Mouse (Mus musculus): ENCODE data around the gene Diexf. TPM values are rescaled to one million over a fixed set of nuclear protein-coding genes. Genes with fewer than 3 reads are reported as not detected.

Diexf gene
- polyA plus RNA-seq, 1 experiment from 2014 or later: 9.2 TPM

GRCm38 (mm10) chr1:193156316-193157110 is 26.4 kb upstream of the Diexf start:
- H3K27ac ChIP-seq: peak overlapping the region; percentile 32
- H3K4me2 ChIP-seq: no peak overlapping the region
- peaks cover 41% of the 10 kb centered on the region for H3K27me3 ChIP-seq
- no peak overlapping the region for H3K4me3 ChIP-seq (replicated peaks)
- 73% methylated on average over 15 of the region's 15 CpGs for WGBS
- no peaks in the 10 kb centered on the region for H3K36me3 ChIP-seq
- no peak overlapping the region for H3K9ac ChIP-seq
- ATAC-seq (replicated peaks; ENCODE audit: low FRiP score): no peak
- H3K9me3 ChIP-seq (replicated peaks): no peaks in the 10 kb centered on the region
- H3K4me1 ChIP-seq: peaks cover 33% of the 10 kb centered on the region

GRCm38 (mm10) chr1:193153561-193153960 is 23.5 kb upstream of the Diexf start:
- Histone ChIP-seq H3K4me1 (peaks cover 18% of the 10 kb centered on the region), H3K9ac (peak overlapping the region; percentile 53), H3K27me3 (peaks cover 51% of the 10 kb centered on the region), H3K27ac (peak overlapping the region; percentile 52), H3K4me3 (replicated peaks) (peak overlapping the region; percentile 52), H3K9me3 (replicated peaks) (no peaks in the 10 kb centered on the region), H3K4me2 (peak overlapping the region; percentile 70), H3K36me3 (no peaks in the 10 kb centered on the region)
- WGBS: 23% methylated on average over 16 of the region's 16 CpGs
- ATAC-seq (replicated peaks; ENCODE audit: low FRiP score): 0 out of 2 replicates have a peak, but pooled peaks have one; percentile 17

- no peaks in the 10 kb centered on the region for H3K9me3 ChIP-seq (replicated peaks)
- H3K4me2 ChIP-seq: peak within 1 kb of the TSS; percentile 70
- peaks cover 18% of the 10 kb centered on the region for H3K4me1 ChIP-seq
- H3K9ac ChIP-seq: peak within 1 kb of the TSS; percentile 53
- H3K27me3 ChIP-seq: peaks cover 51% of the 10 kb centered on the region
- ATAC-seq (replicated peaks; ENCODE audit: low FRiP score): peak; percentile 99
- peak within 1 kb of the TSS; percentile 52 for H3K4me3 ChIP-seq (replicated peaks)
- peak within 1 kb of the TSS; percentile 52 for H3K27ac ChIP-seq
- no peaks in the 10 kb centered on the region for H3K36me3 ChIP-seq
- WGBS: 1% methylated on average over 30 of the region's 30 CpGs
These were observed 22.8 kb upstream of the Diexf start, which contains the start of gene Irf6 for GRCm38 (mm10) chr1:193152872-193153271. Gene Irf6 (plus strand): TSS chr1:193153111.

GRCm38 (mm10) chr1:193151134-193151533 is 21.1 kb upstream of the Diexf start:
- WGBS: 47% methylated on average over 7 of the region's 7 CpGs

GRCm38 (mm10) chr1:193149231-193149630 is 19.2 kb upstream of the Diexf start:
- Histone ChIP-seq H3K27me3 (peaks cover 37% of the 10 kb centered on the region), H3K36me3 (no peaks in the 10 kb centered on the region), H3K4me2 (no peak overlapping the region), H3K27ac (no peak overlapping the region), H3K9ac (no peak overlapping the region), H3K4me1 (peaks cover 15% of the 10 kb centered on the region), H3K4me3 (replicated peaks) (no peak overlapping the region), H3K9me3 (replicated peaks) (no peaks in the 10 kb centered on the region)
- ATAC-seq (replicated peaks; ENCODE audit: low FRiP score): no peak
- WGBS: 62% methylated on average over 3 of the region's 3 CpGs

More at GRCm38 (mm10) chr1:193151134-193151533, 21.1 kb upstream of the Diexf start:
- Histone ChIP-seq H3K4me3 (replicated peaks) (no peak overlapping the region), H3K4me2 (no peak overlapping the region), H3K9ac (no peak overlapping the region), H3K27me3 (peaks cover 51% of the 10 kb centered on the region), H3K27ac (no peak overlapping the region), H3K9me3 (replicated peaks) (no peaks in the 10 kb centered on the region), H3K4me1 (peaks cover 15% of the 10 kb centered on the region), H3K36me3 (no peaks in the 10 kb centered on the region)
- ATAC-seq (replicated peaks; ENCODE audit: low FRiP score): no peak

- H3K9me3 ChIP-seq (replicated peaks): no peaks in the 10 kb centered on the region
- peaks cover 9% of the 10 kb centered on the region; the same call in 1 of the 2 replicates for H3K27me3 ChIP-seq
- no peak overlapping the region for H3K4me3 ChIP-seq (replicated peaks)
- H3K4me1 ChIP-seq: no peaks in the 10 kb centered on the region
- no peak for ATAC-seq (replicated peaks; ENCODE audit: low FRiP score)
- H3K4me2 ChIP-seq: no peak overlapping the region
- no peak overlapping the region for H3K27ac ChIP-seq
- no peak overlapping the region for H3K9ac ChIP-seq
- 74% methylated on average over 1 of the region's 1 CpGs for WGBS
- H3K36me3 ChIP-seq: no peaks in the 10 kb centered on the region
These were observed 16.3 kb upstream of the Diexf start for GRCm38 (mm10) chr1:193146416-193146815.

- Histone ChIP-seq H3K27me3 (no peaks in the 10 kb centered on the region), H3K36me3 (no peaks in the 10 kb centered on the region), H3K9me3 (replicated peaks) (no peaks in the 10 kb centered on the region), H3K4me3 (replicated peaks) (no peak overlapping the region), H3K4me2 (no peak overlapping the region), H3K27ac (no peak overlapping the region), H3K9ac (no peak overlapping the region), H3K4me1 (no peaks in the 10 kb centered on the region)
- WGBS: 79% methylated on average over 4 of the region's 4 CpGs
- no peak for ATAC-seq (replicated peaks; ENCODE audit: low FRiP score)
These were observed 15.0 kb upstream of the Diexf start for GRCm38 (mm10) chr1:193145101-193145500.

GRCm38 (mm10) chr1:193144516-193144915 is 14.4 kb upstream of the Diexf start:
- H3K4me1 ChIP-seq: no peaks in the 10 kb centered on the region
- WGBS: 89% methylated on average over 6 of the region's 6 CpGs
- no peak overlapping the region for H3K4me2 ChIP-seq
- H3K9ac ChIP-seq: no peak overlapping the region
- no peak overlapping the region for H3K27ac ChIP-seq
- no peaks in the 10 kb centered on the region for H3K27me3 ChIP-seq
- no peaks in the 10 kb centered on the region for H3K36me3 ChIP-seq
- H3K4me3 ChIP-seq (replicated peaks): no peak overlapping the region
- H3K9me3 ChIP-seq (replicated peaks): no peaks in the 10 kb centered on the region
- ATAC-seq (replicated peaks; ENCODE audit: low FRiP score): no peak

GRCm38 (mm10) chr1:193142517-193143062 is 12.5 kb upstream of the Diexf start:
- H3K36me3 ChIP-seq: no peaks in the 10 kb centered on the region
- H3K4me3 ChIP-seq (replicated peaks): no peak overlapping the region
- no peaks in the 10 kb centered on the region for H3K27me3 ChIP-seq
- no peak overlapping the region for H3K27ac ChIP-seq
- H3K4me2 ChIP-seq: no peak overlapping the region
- ATAC-seq (replicated peaks; ENCODE audit: low FRiP score): no peak
- 82% methylated on average over 8 of the region's 8 CpGs for WGBS
- no peaks in the 10 kb centered on the region for H3K9me3 ChIP-seq (replicated peaks)
- no peak overlapping the region for H3K9ac ChIP-seq
- peaks cover 9% of the 10 kb centered on the region; the same call in 1 of the 2 replicates for H3K4me1 ChIP-seq

- Histone ChIP-seq H3K4me1 (peaks cover 9% of the 10 kb centered on the region; the same call in 1 of the 2 replicates), H3K4me3 (replicated peaks) (no peak overlapping the region), H3K9ac (no peak overlapping the region), H3K36me3 (no peaks in the 10 kb centered on the region), H3K27ac (no peak overlapping the region), H3K9me3 (replicated peaks) (no peaks in the 10 kb centered on the region), H3K27me3 (no peaks in the 10 kb centered on the region), H3K4me2 (no peak overlapping the region)
- WGBS: 73% methylated on average over 7 of the region's 7 CpGs
- ATAC-seq (replicated peaks; ENCODE audit: low FRiP score): no peak
These were observed 11.0 kb upstream of the Diexf start for GRCm38 (mm10) chr1:193141118-193141517.

GRCm38 (mm10) chr1:193138669-193139068 is 8.6 kb upstream of the Diexf start:
- 21% methylated on average over 3 of the region's 3 CpGs for WGBS
- H3K36me3 ChIP-seq: no peaks in the 10 kb centered on the region
- H3K4me1 ChIP-seq: peaks cover 9% of the 10 kb centered on the region; the same call in 1 of the 2 replicates
- no peaks in the 10 kb centered on the region for H3K27me3 ChIP-seq
- ATAC-seq (replicated peaks; ENCODE audit: low FRiP score): peak; percentile 24; the same call in 1 of the 2 replicates
- no peak overlapping the region for H3K4me3 ChIP-seq (replicated peaks)
- H3K9ac ChIP-seq: no peak overlapping the region
- 0 out of 2 replicates have a peak overlapping the region, but pooled peaks have one; percentile 2 for H3K27ac ChIP-seq
- H3K9me3 ChIP-seq (replicated peaks): no peaks in the 10 kb centered on the region
- no peak overlapping the region for H3K4me2 ChIP-seq

GRCm38 (mm10) chr1:193138087-193138486 is 8.0 kb upstream of the Diexf start:
- Histone ChIP-seq H3K9me3 (replicated peaks) (no peaks in the 10 kb centered on the region), H3K4me1 (peaks cover 9% of the 10 kb centered on the region; the same call in 1 of the 2 replicates), H3K27me3 (no peaks in the 10 kb centered on the region), H3K4me2 (no peak overlapping the region), H3K27ac (0 out of 2 replicates have a peak overlapping the region, but pooled peaks have one; percentile 2), H3K4me3 (replicated peaks) (no peak overlapping the region), H3K36me3 (no peaks in the 10 kb centered on the region), H3K9ac (no peak overlapping the region)
- 17% methylated on average over 7 of the region's 7 CpGs for WGBS
- ATAC-seq (replicated peaks; ENCODE audit: low FRiP score): no peak
